Comparison of ENCODE assay signal across 22 mouse cellular contexts in the genomic region with DNA sequence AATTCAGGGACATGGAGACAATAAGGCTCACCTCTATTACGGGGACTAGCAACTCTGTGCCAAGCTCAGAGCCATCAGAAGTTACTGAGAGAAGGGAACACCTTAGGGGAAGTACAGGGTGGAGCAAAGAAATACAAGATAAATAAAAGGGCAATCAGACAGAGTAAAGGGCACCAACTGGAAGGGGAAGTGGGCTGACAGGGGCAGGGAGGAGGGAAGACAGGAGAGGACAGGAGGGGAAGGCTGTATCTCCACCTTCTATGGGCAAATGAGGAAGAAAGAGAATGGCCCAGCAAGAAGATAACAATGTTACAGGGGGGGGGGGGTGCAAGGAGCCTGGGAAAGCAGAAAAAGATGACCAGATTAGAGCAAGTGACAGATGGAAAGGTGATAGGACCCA. TPM values are rescaled to one million over a fixed set of nuclear protein-coding genes. Genes with fewer than 3 reads are reported as not detected.
DNase-seq lines count a peak whose midpoint lies in the region; ATAC-seq and TF ChIP-seq lines count a peak whose summit lies in the region.
"Had no signal": no experiment of that assay in that cellular context is flagged by ENCODE, and none has a peak within 500 bp of the region (broad histone marks: within the 10 kb centered on the region; RNA-seq: fewer than 3 reads in every experiment).

No protein-coding gene starts in this region.

- H3K36me3 ChIP-seq in midbrain, embryonic 12.5 days: no peaks in the 10 kb centered on the region
- no peaks in the 10 kb centered on the region for H3K36me3 ChIP-seq in midbrain, embryonic 10.5 days
- H3K36me3 ChIP-seq in forebrain, embryonic 16.5 days (ENCODE audit: control insufficient read depth, insufficient read depth): no peaks in the 10 kb centered on the region
- H3K36me3 ChIP-seq in neural tube, embryonic 14.5 days (ENCODE audit: control insufficient read depth, insufficient read depth, low read length): no peaks in the 10 kb centered on the region
- H3K36me3 ChIP-seq: embryonic facial prominence, embryonic 15.5 days; liver, embryonic 12.5 days; lung, embryonic 15.5 days had no signal

- H3K27me3 ChIP-seq in midbrain, embryonic 12.5 days: peaks cover 23% of the 10 kb centered on the region
- peaks cover 36% of the 10 kb centered on the region for H3K27me3 ChIP-seq in midbrain, embryonic 10.5 days (ENCODE audit: low read depth, poor library complexity, severe bottlenecking)
- no peaks in the 10 kb centered on the region for H3K27me3 ChIP-seq in forebrain, embryonic 16.5 days (replicated peaks; ENCODE audit: control insufficient read depth, insufficient read depth, low read length)
- H3K27me3 ChIP-seq in neural tube, embryonic 14.5 days (ENCODE audit: control insufficient read depth, insufficient read depth, low read length): no peaks in the 10 kb centered on the region

- no peak overlapping the region for H3K27ac ChIP-seq in midbrain, embryonic 12.5 days (replicated peaks)
- no peak overlapping the region for H3K27ac ChIP-seq in midbrain, embryonic 10.5 days (replicated peaks)
- H3K27ac ChIP-seq in forebrain, embryonic 16.5 days (ENCODE audit: low read length): no peak overlapping the region
- H3K27ac ChIP-seq in neural tube, embryonic 14.5 days (ENCODE audit: low read depth, low read length): no peak overlapping the region
- H3K27ac ChIP-seq: embryonic facial prominence, embryonic 15.5 days; liver, embryonic 12.5 days; lung, embryonic 15.5 days; stomach, postnatal 0 days had no signal

- no peak for ATAC-seq in midbrain, embryonic 12.5 days (ENCODE audit: low FRiP score, low read depth)
- no peak for ATAC-seq in forebrain, embryonic 16.5 days
- peak; percentile 47 for ATAC-seq in megakaryocyte, adult 5-6 weeks (ENCODE audit: poor library complexity, severe bottlenecking)
- ATAC-seq in neural tube, embryonic 14.5 days (ENCODE audit: low read depth): no peak
- no peak for ATAC-seq in CD4-positive, CD25-positive, alpha-beta regulatory T cell, adult 4 months
- ATAC-seq: liver, embryonic 12.5 days had no signal

- DNase-seq in midbrain, embryonic 10.5 days (ENCODE audit: low spot score): no peak
- DNase-seq in lung, adult 2 months: no peak
- no peak for DNase-seq in lung, postnatal 4 days
- DNase-seq: cerebellum, adult 8-10 months; gastrocnemius, postnatal 10 days; right cerebral cortex, postnatal 25 days; thymus, postnatal 14 days had no signal

- TF ChIP-seq CTCF in lung, adult 2 months (IDR thresholded peaks at IDR 0.05; ENCODE audit: insufficient read depth, low read length): no peak

- H3K4me3 ChIP-seq in midbrain, embryonic 12.5 days: no peak overlapping the region
- H3K4me3 ChIP-seq in midbrain, embryonic 10.5 days: no peak overlapping the region
- no peak overlapping the region for H3K4me3 ChIP-seq in forebrain, embryonic 16.5 days (replicated peaks; ENCODE audit: low read length)
- no peak overlapping the region for H3K4me3 ChIP-seq in neural tube, embryonic 14.5 days (ENCODE audit: low read depth, low read length)
- no peak overlapping the region for H3K4me3 ChIP-seq in lung, adult 2 months (replicated peaks; ENCODE audit: extremely low read depth, low read depth, low read length)
- H3K4me3 ChIP-seq: embryonic facial prominence, embryonic 15.5 days; liver, embryonic 12.5 days; lung, embryonic 15.5 days; megakaryocyte, embryonic 14.5 days had no signal

- WGBS in midbrain, embryonic 12.5 days: 83% methylated on average over 1 of the region's 1 CpGs
- 77% methylated on average over 1 of the region's 1 CpGs for WGBS in midbrain, embryonic 10.5 days
- 86% methylated on average over 1 of the region's 1 CpGs for WGBS in forebrain, embryonic 16.5 days
- 77% methylated on average over 1 of the region's 1 CpGs for WGBS in neural tube, embryonic 14.5 days
- WGBS in lung, adult 2 months: 64% methylated on average over 1 of the region's 1 CpGs

- TF ChIP-seq POLR2A in lung, adult 2 months (IDR thresholded peaks at IDR 0.05; ENCODE audit: borderline replicate concordance, extremely low read depth, low read depth, low read length): no peak

- H3K4me2 ChIP-seq in midbrain, embryonic 12.5 days (replicated peaks): peak overlapping the region; percentile 13; the same call in 1 of the 2 replicates
- peak overlapping the region; percentile 35 for H3K4me2 ChIP-seq in forebrain, embryonic 16.5 days (ENCODE audit: low read length)
- H3K4me2 ChIP-seq in neural tube, embryonic 14.5 days (ENCODE audit: low read depth, low read length): peak overlapping the region; percentile 1; the same call in 1 of the 2 replicates
- H3K4me2 ChIP-seq: embryonic facial prominence, embryonic 15.5 days; liver, embryonic 12.5 days; lung, embryonic 15.5 days had no signal

- no peak overlapping the region for H3K9ac ChIP-seq in midbrain, embryonic 12.5 days (replicated peaks)
- no peak overlapping the region for H3K9ac ChIP-seq in forebrain, embryonic 16.5 days (replicated peaks; ENCODE audit: low read depth, low read length)
- no peak overlapping the region for H3K9ac ChIP-seq in neural tube, embryonic 14.5 days (replicated peaks; ENCODE audit: low read depth, low read length)
- H3K9ac ChIP-seq: embryonic facial prominence, embryonic 15.5 days; liver, embryonic 12.5 days; lung, embryonic 15.5 days had no signal

- no peaks in the 10 kb centered on the region for H3K9me3 ChIP-seq in midbrain, embryonic 12.5 days
- no peaks in the 10 kb centered on the region for H3K9me3 ChIP-seq in midbrain, embryonic 10.5 days (replicated peaks)
- H3K9me3 ChIP-seq in forebrain, embryonic 16.5 days (ENCODE audit: control insufficient read depth, low read length): no peaks in the 10 kb centered on the region
- H3K9me3 ChIP-seq in neural tube, embryonic 14.5 days (ENCODE audit: control insufficient read depth, low read length): no peaks in the 10 kb centered on the region
- H3K9me3 ChIP-seq: embryonic facial prominence, embryonic 15.5 days; liver, embryonic 12.5 days; lung, embryonic 15.5 days; megakaryocyte, embryonic 14.5 days had no signal

- H3K4me1 ChIP-seq in midbrain, embryonic 12.5 days: no peaks in the 10 kb centered on the region
- H3K4me1 ChIP-seq in midbrain, embryonic 10.5 days: peaks cover 17% of the 10 kb centered on the region
- peaks cover 20% of the 10 kb centered on the region for H3K4me1 ChIP-seq in forebrain, embryonic 16.5 days (replicated peaks; ENCODE audit: control insufficient read depth, insufficient read depth, low read length)
- H3K4me1 ChIP-seq in neural tube, embryonic 14.5 days (ENCODE audit: control insufficient read depth, insufficient read depth, low read length): no peaks in the 10 kb centered on the region
- no peaks in the 10 kb centered on the region for H3K4me1 ChIP-seq in lung, adult 2 months (ENCODE audit: control insufficient read depth, insufficient read depth, low read length)
- H3K4me1 ChIP-seq: lung, embryonic 15.5 days had no signal

RNA-seq across cellular contexts. Expression of a gene that starts 14.9 kb away (rescaled TPM):
- polyA plus RNA-seq in midbrain, embryonic 12.5 days (2016; fragmentation: Nextera tagmentation; extraction: Ambion mirVana): 0.30 and 0.34 TPM in 2 replicates
- 0.14 TPM in 1 of 2 replicates, not detected in the other for polyA plus RNA-seq in midbrain, embryonic 10.5 days (2016; fragmentation: Nextera tagmentation; extraction: Ambion mirVana)
- polyA plus RNA-seq in forebrain, embryonic 16.5 days (2015; fragmentation: Nextera tagmentation; extraction: Ambion mirVana): 0.16 and 0.24 TPM in 2 replicates
- not detected in 2 replicates for total RNA-seq in megakaryocyte, adult 5-6 weeks (2015)
- 0.12 and 0.33 TPM in 2 replicates for total RNA-seq in megakaryocyte, adult 5-6 weeks (2017)
- 0.09 TPM in 1 of 2 replicates, not detected in the other for polyA plus RNA-seq in neural tube, embryonic 14.5 days (2014; fragmentation: Nextera tagmentation; extraction: Ambion mirVana)
- not detected in 2 replicates for polyA plus RNA-seq in lung, adult 2 months (2012; rRNA removed)
- 1 to 10 TPM; 2.6 to 3.3 TPM for polyA plus RNA-seq in CD4-positive, CD25-positive, alpha-beta regulatory T cell, adult 4 months (2017; shearing (Covaris generic))
- total RNA-seq: gastrocnemius, postnatal 10 days; heart, adult 8-10 months; layer of hippocampus, adult 8-10 months; left cerebral cortex, adult 18-20 months had no signal
- polyA plus RNA-seq: cortical plate, adult 2 months; neural tube, embryonic 11.5 days had no signal

RNA-seq across cellular contexts. Expression of a gene that starts 18.9 kb away (rescaled TPM):
- 34.9 and 42.6 TPM in 2 replicates for polyA plus RNA-seq in midbrain, embryonic 12.5 days (2016; fragmentation: Nextera tagmentation; extraction: Ambion mirVana)
- 7.4 and 14.4 TPM in 2 replicates for polyA plus RNA-seq in midbrain, embryonic 10.5 days (2016; fragmentation: Nextera tagmentation; extraction: Ambion mirVana)
- 82.6 and 110 TPM in 2 replicates for polyA plus RNA-seq in forebrain, embryonic 16.5 days (2015; fragmentation: Nextera tagmentation; extraction: Ambion mirVana)
- 49.8 and 51.5 TPM in 2 replicates for total RNA-seq in megakaryocyte, adult 5-6 weeks (2015)
- 21.3 and 34.5 TPM in 2 replicates for total RNA-seq in megakaryocyte, adult 5-6 weeks (2017)
- polyA plus RNA-seq in neural tube, embryonic 14.5 days (2014; fragmentation: Nextera tagmentation; extraction: Ambion mirVana): 107 and 136 TPM in 2 replicates
- polyA plus RNA-seq in lung, adult 2 months (2012; rRNA removed): 6.6 and 9.4 TPM in 2 replicates
- polyA plus RNA-seq in CD4-positive, CD25-positive, alpha-beta regulatory T cell, adult 4 months (2017; shearing (Covaris generic)): 10 to 100 TPM in 1 of 2 experiments, 1 to 10 TPM in 1; 7.3 to 13.0 TPM

RNA-seq across cellular contexts. Expression of a gene that starts 44.7 kb away (rescaled TPM):
- polyA plus RNA-seq in midbrain, embryonic 12.5 days (2016; fragmentation: Nextera tagmentation; extraction: Ambion mirVana): 2.6 and 2.8 TPM in 2 replicates
- 1.9 and 2.7 TPM in 2 replicates for polyA plus RNA-seq in midbrain, embryonic 10.5 days (2016; fragmentation: Nextera tagmentation; extraction: Ambion mirVana)
- polyA plus RNA-seq in forebrain, embryonic 16.5 days (2015; fragmentation: Nextera tagmentation; extraction: Ambion mirVana): 2.8 and 3.1 TPM in 2 replicates
- total RNA-seq in megakaryocyte, adult 5-6 weeks (2015): 67.6 and 69.7 TPM in 2 replicates
- total RNA-seq in megakaryocyte, adult 5-6 weeks (2017): 98.9 and 119 TPM in 2 replicates
- polyA plus RNA-seq in neural tube, embryonic 14.5 days (2014; fragmentation: Nextera tagmentation; extraction: Ambion mirVana): 3.3 and 3.8 TPM in 2 replicates
- polyA plus RNA-seq in lung, adult 2 months (2012; rRNA removed): 27.8 and 39.0 TPM in 2 replicates
- 100 to 1,000 TPM; 162 to 239 TPM for polyA plus RNA-seq in CD4-positive, CD25-positive, alpha-beta regulatory T cell, adult 4 months (2017; shearing (Covaris generic))

RNA-seq across cellular contexts. Expression of a gene that starts 44.7 kb away (rescaled TPM):
- 119 and 123 TPM in 2 replicates for polyA plus RNA-seq in midbrain, embryonic 12.5 days (2016; fragmentation: Nextera tagmentation; extraction: Ambion mirVana)
- 144 and 159 TPM in 2 replicates for polyA plus RNA-seq in midbrain, embryonic 10.5 days (2016; fragmentation: Nextera tagmentation; extraction: Ambion mirVana)
- polyA plus RNA-seq in forebrain, embryonic 16.5 days (2015; fragmentation: Nextera tagmentation; extraction: Ambion mirVana): 101 and 103 TPM in 2 replicates
- 51.7 and 59.9 TPM in 2 replicates for total RNA-seq in megakaryocyte, adult 5-6 weeks (2015)
- total RNA-seq in megakaryocyte, adult 5-6 weeks (2017): 79.4 and 93.7 TPM in 2 replicates
- 94.5 and 106 TPM in 2 replicates for polyA plus RNA-seq in neural tube, embryonic 14.5 days (2014; fragmentation: Nextera tagmentation; extraction: Ambion mirVana)
- 33.3 and 42.6 TPM in 2 replicates for polyA plus RNA-seq in lung, adult 2 months (2012; rRNA removed)
- 100 to 1,000 TPM; 181 to 200 TPM for polyA plus RNA-seq in CD4-positive, CD25-positive, alpha-beta regulatory T cell, adult 4 months (2017; shearing (Covaris generic))

RNA-seq across cellular contexts. Expression of a gene that starts 52.2 kb away (rescaled TPM):
- polyA plus RNA-seq in midbrain, embryonic 12.5 days (2016; fragmentation: Nextera tagmentation; extraction: Ambion mirVana): 2.4 and 2.5 TPM in 2 replicates
- polyA plus RNA-seq in midbrain, embryonic 10.5 days (2016; fragmentation: Nextera tagmentation; extraction: Ambion mirVana): 0.80 and 0.81 TPM in 2 replicates
- 3.5 and 4.2 TPM in 2 replicates for polyA plus RNA-seq in forebrain, embryonic 16.5 days (2015; fragmentation: Nextera tagmentation; extraction: Ambion mirVana)
- 1.5 and 1.7 TPM in 2 replicates for total RNA-seq in megakaryocyte, adult 5-6 weeks (2015)
- 5.1 and 5.8 TPM in 2 replicates for total RNA-seq in megakaryocyte, adult 5-6 weeks (2017)
- polyA plus RNA-seq in neural tube, embryonic 14.5 days (2014; fragmentation: Nextera tagmentation; extraction: Ambion mirVana): 5.4 and 6.5 TPM in 2 replicates
- polyA plus RNA-seq in lung, adult 2 months (2012; rRNA removed): 2.1 and 2.2 TPM in 2 replicates
- polyA plus RNA-seq in CD4-positive, CD25-positive, alpha-beta regulatory T cell, adult 4 months (2017; shearing (Covaris generic)): under 1 TPM; 0.08 to 0.16 TPM
